Mouse (Mus musculus) activated CD4-positive, CD25-positive, alpha-beta regulatory T cell (primary cell): ENCODE results near the gene Simc1. TPM values are rescaled to one million over a fixed set of nuclear protein-coding genes. Genes with fewer than 3 reads are reported as not detected.

Source experiments
- polyA plus RNA-seq, 2 experiments: library from polyadenylated mRNA; unstranded; fragments of 100-300 nt; shearing (Covaris generic); gene quantifications; one replicate each; pipeline ENCODE4 v1.2.1; 2017

Gene Simc1
- polyA plus RNA-seq, result 10 to 100 TPM; 13.0 to 15.0 TPM

GRCm38 (mm10) chr13:54503604-54504521 lies at the start of gene Simc1:
Simc1 (plus strand) TSS chr13:54503779.

GRCm38 (mm10) chr13:54468098-54469011 lies 35.2 kb upstream of the Simc1 start, which contains the start of gene Thoc3:
Thoc3 (minus strand) TSS chr13:54468849.

GRCm38 (mm10) chr13:54565201-54565581 lies 61.6 kb downstream of the Simc1 start, which contains the start of gene 4833439L19Rik:
4833439L19Rik (minus strand) TSS chr13:54565435.

GRCm38 (mm10) chr13:54574854-54575481 lies 71.4 kb downstream of the Simc1 start, which contains the start of gene Arl10:
Arl10 (plus strand) TSS chr13:54575015.

GRCm38 (mm10) chr13:54589996-54590951 lies 86.7 kb downstream of the Simc1 start, which contains the start of the genes Nop16 and Higd2a:
Nop16 (minus strand) TSS chr13:54590090.
Higd2a (plus strand) TSS chr13:54590207.

Other genes with a start within 250 kb of the Simc1 start
- under 1 TPM in 1 of 2 experiments, not detected in 1; 0.05 TPM for gene Cplx2, start 132.4 kb upstream of the Simc1 start, polyA plus RNA-seq
- gene Thoc3, start 34.9 kb upstream of the Simc1 start, polyA plus RNA-seq, result 10 to 100 TPM; 40.7 to 55.1 TPM
- gene 4833439L19Rik, start 61.7 kb downstream of the Simc1 start, polyA plus RNA-seq, result 10 to 100 TPM; 73.7 to 84.8 TPM
- gene Arl10, start 71.2 kb downstream of the Simc1 start, polyA plus RNA-seq, result 1 to 10 TPM; 4.5 to 7.9 TPM
- 10 to 100 TPM; 34.2 to 64.2 TPM for gene Nop16, start 86.3 kb downstream of the Simc1 start, polyA plus RNA-seq
- gene Higd2a, start 86.4 kb downstream of the Simc1 start, polyA plus RNA-seq, result 100 to 1,000 TPM; 201 to 236 TPM
- gene Cltb, start 107.6 kb downstream of the Simc1 start, polyA plus RNA-seq, result 10 to 100 TPM; 20.5 to 59.0 TPM
- gene Faf2, start 118.0 kb downstream of the Simc1 start, polyA plus RNA-seq, result 10 to 100 TPM; 65.1 to 66.9 TPM
- gene Rnf44, start 190.1 kb downstream of the Simc1 start, polyA plus RNA-seq, result 10 to 100 TPM; 48.4 to 92.0 TPM
- under 1 TPM in 1 of 2 experiments, not detected in 1; 0.09 TPM for gene Cdhr2, start 197.7 kb downstream of the Simc1 start, polyA plus RNA-seq
- gene Gprin1, start 246.1 kb downstream of the Simc1 start, polyA plus RNA-seq, result under 1 TPM in 1 of 2 experiments, not detected in 1; 0.04 TPM